Mouse (Mus musculus) intestine, embryonic 14.5 days (tissue): Measurements from ENCODE around the gene Olfr1370. TPM values are rescaled to one million over a fixed set of nuclear protein-coding genes. Genes with fewer than 3 reads are reported as not detected.
"Not testable (repeated sequence)": the region's sequence is repeated elsewhere in the genome, so short reads cannot be mapped to it uniquely, and the experiment has no call there.

Experiments
- ATAC-seq: fragments of 200-750 bp; cut with Nextera tagmentation; replicated peaks from 2 replicates; pipeline ENCODE4 v1.8.0; 2017; ENCODE audit warnings: low read depth, moderate number of reproducible peaks, moderate TSS enrichment, moderate library complexity; ENCODE audit not compliant: low FRiP score, low TSS enrichment
- DNase-seq: peaks from one replicate; pipeline ENCODE4 v3.0.0-alpha.2; 2018; ENCODE audit warnings: low spot score
- H3K27ac ChIP-seq: fragments of 300-500 bp; sonication (generic); 2 replicates; pipeline ENCODE4 v1.5.1; 2014; ENCODE audit warnings: low read depth, mild to moderate bottlenecking, control low read depth
- H3K27me3 ChIP-seq: fragments of 300-500 bp; sonication (generic); replicated peaks from 2 replicates; pipeline ENCODE4 v1.6.1; 2014; ENCODE audit warnings: low read length, control low read depth; ENCODE audit not compliant: control insufficient read depth, insufficient read depth
- H3K36me3 ChIP-seq: fragments of 300-500 bp; sonication (generic); 2 replicates; pipeline ENCODE4 v1.6.1; 2014; ENCODE audit warnings: low read length, control low read depth; ENCODE audit not compliant: control insufficient read depth, insufficient read depth
- H3K4me1 ChIP-seq: fragments of 300-500 bp; sonication (generic); replicated peaks from 2 replicates; pipeline ENCODE4 v1.6.1; 2014; ENCODE audit warnings: low read length, control low read depth, mixed read lengths; ENCODE audit not compliant: control insufficient read depth, insufficient read depth
- H3K4me2 ChIP-seq: fragments of 300-500 bp; sonication (generic); 2 replicates; pipeline ENCODE4 v1.6.1; 2014; ENCODE audit warnings: low read length
- H3K4me3 ChIP-seq: fragments of 300-500 bp; sonication (generic); 2 replicates; pipeline ENCODE4 v1.5.1; 2014; ENCODE audit warnings: low read depth, low read length, control low read depth, mixed read lengths
- H3K9ac ChIP-seq: fragments of 300-500 bp; sonication (generic); 2 replicates; pipeline ENCODE4 v1.6.1; 2014; ENCODE audit warnings: mild to moderate bottlenecking, low read length
- H3K9me3 ChIP-seq: fragments of 300-500 bp; sonication (generic); 2 replicates; pipeline ENCODE4 v1.6.1; 2016; ENCODE audit warnings: low read length, control low read depth; ENCODE audit not compliant: control insufficient read depth
- WGBS: fragments of 180-500 bp; shearing (Covaris S2); extraction: QIAGEN DNeasy Blood & Tissue Kit; methylation state at CpG from one replicate; pipeline ENCODE4 v1.1.7; 2014; 5-methylcytosine and 5-hydroxymethylcytosine counted together
- polyA plus RNA-seq: library from polyadenylated mRNA; unstranded; fragments of >200 nt; fragmentation: Nextera tagmentation; extraction: Ambion mirVana; gene quantifications from 2 replicates; pipeline ENCODE4 v1.2.1, GENCODE M21; 2014

Olfr1370 gene
- polyA plus RNA-seq, result not detected in 2 replicates

GRCm38 (mm10) chr13:21074847-21075246 lies at the start of gene Olfr1370:
Gene Olfr1370 (minus strand): TSS chr13:21074947.
- Histone ChIP-seq H3K4me3 (no peak within 1 kb of the TSS), H3K4me2 (no peak within 1 kb of the TSS), H3K36me3 (no peaks in the 10 kb centered on the region), H3K9ac (no peak within 1 kb of the TSS), H3K27ac (no peak within 1 kb of the TSS), H3K27me3 (no peaks in the 10 kb centered on the region), H3K9me3 (no peaks in the 10 kb centered on the region), H3K4me1 (no peaks in the 10 kb centered on the region)
- ATAC-seq (no peak), DNase-seq (no peak)
- WGBS, result 78% methylated on average over 3 of the region's 3 CpGs

GRCm38 (mm10) chr13:21114121-21114520 lies 39.4 kb upstream of the Olfr1370 start:
- no peaks in the 10 kb centered on the region for H3K36me3 ChIP-seq
- no peak overlapping the region for H3K9ac ChIP-seq
- no peaks in the 10 kb centered on the region for H3K9me3 ChIP-seq
- H3K4me1 ChIP-seq, result no peaks in the 10 kb centered on the region
- DNase-seq (no peak), ATAC-seq (no peak)
- WGBS, result 86% methylated on average over 4 of the region's 4 CpGs
- H3K4me2 ChIP-seq, result no peak overlapping the region
- H3K27me3 ChIP-seq, result no peaks in the 10 kb centered on the region
- no peak overlapping the region for H3K27ac ChIP-seq
- H3K4me3 ChIP-seq, result no peak overlapping the region

- not testable (repeated sequence) for H3K9ac ChIP-seq, DNase-seq, H3K4me3 ChIP-seq, ATAC-seq, H3K27me3 ChIP-seq, H3K27ac ChIP-seq, H3K4me2 ChIP-seq, H3K36me3 ChIP-seq, H3K4me1 ChIP-seq, H3K9me3 ChIP-seq
- 79% methylated on average over 3 of the region's 3 CpGs for WGBS
These were observed 36.4 kb upstream of the Olfr1370 start, which contains the start of gene Olfr1369-ps1 for GRCm38 (mm10) chr13:21111183-21111582. Gene Olfr1369-ps1 (plus strand): TSS chr13:21111483.

GRCm38 (mm10) chr13:21110441-21110840 lies 35.7 kb upstream of the Olfr1370 start:
- 93% methylated on average over 6 of the region's 6 CpGs for WGBS
- DNase-seq (no peak), ATAC-seq (no peak)
- H3K4me3 ChIP-seq, result no peak overlapping the region
- H3K4me2 ChIP-seq, result no peak overlapping the region
- no peaks in the 10 kb centered on the region for H3K9me3 ChIP-seq
- no peak overlapping the region for H3K9ac ChIP-seq
- no peaks in the 10 kb centered on the region for H3K4me1 ChIP-seq
- no peaks in the 10 kb centered on the region for H3K36me3 ChIP-seq
- no peak overlapping the region for H3K27ac ChIP-seq
- H3K27me3 ChIP-seq, result no peaks in the 10 kb centered on the region

GRCm38 (mm10) chr13:21109759-21110158 lies 35.0 kb upstream of the Olfr1370 start:
- no peak overlapping the region for H3K4me3 ChIP-seq
- no peaks in the 10 kb centered on the region for H3K9me3 ChIP-seq
- no peaks in the 10 kb centered on the region for H3K36me3 ChIP-seq
- no peak overlapping the region for H3K4me2 ChIP-seq
- WGBS, result 89% methylated on average over 3 of the region's 3 CpGs
- ATAC-seq (no peak), DNase-seq (no peak)
- H3K27ac ChIP-seq, result no peak overlapping the region
- no peak overlapping the region for H3K9ac ChIP-seq
- no peaks in the 10 kb centered on the region for H3K4me1 ChIP-seq
- no peaks in the 10 kb centered on the region for H3K27me3 ChIP-seq

- no peaks in the 10 kb centered on the region for H3K27me3 ChIP-seq
- H3K4me3 ChIP-seq, result no peak overlapping the region
- no peaks in the 10 kb centered on the region for H3K4me1 ChIP-seq
- DNase-seq, result no peak
- no peak overlapping the region for H3K27ac ChIP-seq
- H3K36me3 ChIP-seq, result no peaks in the 10 kb centered on the region
- no peaks in the 10 kb centered on the region for H3K9me3 ChIP-seq
- H3K9ac ChIP-seq, result no peak overlapping the region
- WGBS, result 68% methylated on average over 2 of the region's 2 CpGs
- no peak overlapping the region for H3K4me2 ChIP-seq
- ATAC-seq, result no peak
These were observed 7.9 kb upstream of the Olfr1370 start for GRCm38 (mm10) chr13:21082686-21083085.

- no peaks in the 10 kb centered on the region for H3K36me3 ChIP-seq
- H3K4me3 ChIP-seq, result no peak overlapping the region
- H3K9ac ChIP-seq, result no peak overlapping the region
- H3K27me3 ChIP-seq, result no peaks in the 10 kb centered on the region
- 82% methylated on average over 2 of the region's 2 CpGs for WGBS
- no peak overlapping the region for H3K4me2 ChIP-seq
- H3K9me3 ChIP-seq, result no peaks in the 10 kb centered on the region
- H3K4me1 ChIP-seq, result no peaks in the 10 kb centered on the region
- DNase-seq, result no peak
- no peak overlapping the region for H3K27ac ChIP-seq
- no peak for ATAC-seq
These were observed 8.7 kb downstream of the Olfr1370 start for GRCm38 (mm10) chr13:21066021-21066420.

- DNase-seq, result no peak
These were observed 24.6 kb downstream of the Olfr1370 start for GRCm38 (mm10) chr13:21050118-21050517.

GRCm38 (mm10) chr13:21040589-21041199 lies 34.1 kb downstream of the Olfr1370 start:
- Histone ChIP-seq H3K9ac (no peak overlapping the region), H3K36me3 (no peaks in the 10 kb centered on the region), H3K4me2 (no peak overlapping the region), H3K4me3 (no peak overlapping the region), H3K4me1 (no peaks in the 10 kb centered on the region), H3K27me3 (no peaks in the 10 kb centered on the region), H3K27ac (no peak overlapping the region), H3K9me3 (no peaks in the 10 kb centered on the region)
- WGBS, result 87% methylated on average over 2 of the region's 2 CpGs
- no peak for ATAC-seq
- no peak for DNase-seq

More at GRCm38 (mm10) chr13:21050118-21050517, 24.6 kb downstream of the Olfr1370 start:
- Histone ChIP-seq H3K9ac (no peak overlapping the region), H3K36me3 (no peaks in the 10 kb centered on the region), H3K4me2 (no peak overlapping the region), H3K4me1 (no peaks in the 10 kb centered on the region), H3K27ac (no peak overlapping the region), H3K27me3 (no peaks in the 10 kb centered on the region), H3K9me3 (no peaks in the 10 kb centered on the region), H3K4me3 (no peak overlapping the region)
- 61% methylated on average over 1 of the region's 1 CpGs for WGBS
- ATAC-seq, result no peak
